Mouse (Mus musculus) midbrain, embryonic 15.5 days (tissue): ENCODE data around the gene Ptpn22. TPM values are rescaled to one million over a fixed set of nuclear protein-coding genes. Genes with fewer than 3 reads are reported as not detected.
"Not testable (repeated sequence)": the region's sequence is repeated elsewhere in the genome, so short reads cannot be mapped to it uniquely, and the experiment has no call there.

Experiments
- ATAC-seq: fragments of 200-750 bp; cut with Nextera tagmentation; replicated peaks from 2 replicates; pipeline ENCODE4 v1.8.0; 2017; ENCODE audit warnings: moderate TSS enrichment
- H3K27ac ChIP-seq: fragments of 300-500 bp; sonication (generic); 2 replicates; pipeline ENCODE4 v1.5.1; 2015; ENCODE audit warnings: mild to moderate bottlenecking, inconsistent platforms
- H3K27me3 ChIP-seq: fragments of 300-500 bp; sonication (generic); replicated peaks from 2 replicates; pipeline ENCODE4 v1.6.1; 2015; ENCODE audit warnings: inconsistent platforms
- H3K36me3 ChIP-seq: fragments of 300-500 bp; sonication (generic); replicated peaks from 2 replicates; pipeline ENCODE4 v1.6.1; 2015; ENCODE audit warnings: inconsistent platforms
- H3K4me1 ChIP-seq: fragments of 300-500 bp; sonication (generic); 2 replicates; pipeline ENCODE4 v1.6.1; 2015; ENCODE audit warnings: inconsistent platforms
- H3K4me2 ChIP-seq: fragments of 300-500 bp; sonication (generic); 2 replicates; pipeline ENCODE4 v1.6.1; 2015; ENCODE audit warnings: inconsistent platforms, mild to moderate bottlenecking, moderate library complexity
- H3K4me3 ChIP-seq: fragments of 300-500 bp; sonication (generic); 2 replicates; pipeline ENCODE4 v1.5.1; 2015; ENCODE audit warnings: mild to moderate bottlenecking, inconsistent platforms
- H3K9ac ChIP-seq: fragments of 300-500 bp; sonication (generic); 2 replicates; pipeline ENCODE4 v1.6.1; 2015; ENCODE audit warnings: mild to moderate bottlenecking, inconsistent platforms
- H3K9me3 ChIP-seq: fragments of 300-500 bp; sonication (generic); 2 replicates; pipeline ENCODE4 v1.6.1; 2016; ENCODE audit warnings: inconsistent platforms
- WGBS: fragments of 180-500 bp; shearing (Covaris S2); methylation state at CpG from one replicate; pipeline ENCODE4 v1.1.7; 2015; ENCODE audit warnings: mixed read lengths; 5-methylcytosine and 5-hydroxymethylcytosine counted together
- polyA plus RNA-seq: library from polyadenylated mRNA; unstranded; fragments of >200 nt; fragmentation: Nextera tagmentation; extraction: Ambion mirVana; gene quantifications from 2 replicates; pipeline ENCODE4 v1.2.1, GENCODE M21; 2015

Ptpn22 gene
- polyA plus RNA-seq, 1 experiment from 2014 or later: 0.22 TPM

GRCm38 (mm10) chr3:103840195-103840594 lies 19.4 kb upstream of the Ptpn22 start:
- H3K4me1 ChIP-seq, H3K9me3 ChIP-seq, H3K4me3 ChIP-seq, H3K9ac ChIP-seq, H3K27me3 ChIP-seq, H3K4me2 ChIP-seq, ATAC-seq, H3K36me3 ChIP-seq, H3K27ac ChIP-seq: not testable (repeated sequence)
- 73% methylated on average over 3 of the region's 3 CpGs for WGBS

DNA sequence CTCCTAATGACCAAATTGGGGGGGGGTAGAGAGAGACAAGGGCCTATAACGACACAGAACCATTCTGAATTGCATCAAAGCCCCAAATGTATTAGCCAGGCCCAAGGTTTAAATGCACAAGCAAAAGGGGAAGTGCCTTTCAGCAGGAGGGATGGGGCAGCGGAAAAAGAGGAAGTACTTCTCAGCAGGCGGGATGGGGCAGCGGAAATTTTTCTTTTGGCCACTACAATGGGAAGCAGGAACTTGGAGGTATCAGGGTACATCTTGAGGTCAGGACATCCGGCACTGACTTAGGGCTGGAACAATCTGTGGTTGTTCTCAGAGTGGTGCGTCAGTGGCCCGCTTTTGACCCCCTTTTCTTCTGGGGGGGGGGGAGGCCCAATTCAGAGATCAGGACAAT lies 18.6 kb upstream of the Ptpn22 start:
- not testable (repeated sequence) for H3K4me2 ChIP-seq, H3K4me1 ChIP-seq, H3K4me3 ChIP-seq, H3K27ac ChIP-seq, H3K9me3 ChIP-seq, ATAC-seq, H3K9ac ChIP-seq, H3K36me3 ChIP-seq, H3K27me3 ChIP-seq
- 92% methylated on average over 7 of the region's 7 CpGs for WGBS

DNA sequence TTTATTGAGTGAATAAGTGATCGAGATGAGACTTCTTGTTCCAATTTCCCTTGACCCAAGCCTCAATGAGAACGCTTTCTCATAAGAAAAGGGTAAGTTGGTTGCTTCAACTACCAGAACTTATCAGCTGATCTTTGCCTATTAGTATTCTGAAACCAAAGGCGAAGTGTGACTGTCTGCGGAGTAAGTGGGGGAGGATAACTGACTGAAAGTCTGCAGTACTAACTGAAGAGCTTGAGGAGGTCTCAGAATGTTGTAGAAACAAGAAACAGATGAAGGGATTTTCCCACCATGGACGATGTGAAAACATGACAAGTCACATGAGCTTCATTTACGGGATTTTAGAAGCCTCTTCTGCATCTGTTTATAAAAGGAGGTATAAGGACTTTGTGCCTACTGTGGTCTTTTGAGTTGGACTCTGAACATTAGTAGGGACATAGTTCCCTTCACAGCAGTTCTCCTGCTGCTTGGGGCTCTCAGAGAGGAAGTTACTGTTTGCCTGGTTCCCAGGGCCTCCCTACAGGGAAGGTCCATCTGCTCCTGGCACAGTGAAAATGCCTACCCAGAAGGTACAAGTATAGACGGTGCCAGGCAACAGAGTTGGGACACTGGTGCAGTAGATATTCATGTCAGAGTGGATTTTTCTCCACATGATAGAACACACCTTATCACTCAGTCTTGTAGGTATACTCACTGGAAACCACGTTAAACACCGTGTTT lies 8.8 kb upstream of the Ptpn22 start:
- Histone ChIP-seq H3K9ac (no peak overlapping the region), H3K36me3 (no peaks in the 10 kb centered on the region), H3K27ac (no peak overlapping the region), H3K4me1 (no peaks in the 10 kb centered on the region), H3K27me3 (no peaks in the 10 kb centered on the region), H3K9me3 (no peaks in the 10 kb centered on the region), H3K4me2 (no peak overlapping the region), H3K4me3 (no peak overlapping the region)
- no peak for ATAC-seq
- WGBS: 84% methylated on average over 9 of the region's 9 CpGs

DNA sequence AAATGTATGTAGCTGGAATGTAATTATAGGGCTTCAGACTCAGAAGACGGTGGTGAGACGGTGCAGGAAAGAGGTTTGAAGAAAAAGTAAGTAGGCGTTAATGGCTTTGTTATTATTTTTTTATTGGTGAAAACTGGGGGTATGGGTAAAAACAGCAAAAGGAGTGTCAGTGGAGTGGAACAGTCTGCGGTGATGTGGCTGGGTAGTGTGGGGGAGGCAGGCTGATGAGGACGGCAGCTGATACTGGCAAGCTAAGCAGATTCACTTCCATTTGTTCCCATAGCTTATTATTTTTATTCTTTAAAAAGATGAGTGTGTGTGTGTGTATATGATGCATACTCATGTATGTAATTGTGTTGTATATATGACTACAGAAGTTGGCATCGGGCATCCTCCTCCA lies 8.1 kb upstream of the Ptpn22 start:
- 89% methylated on average over 6 of the region's 6 CpGs for WGBS
- Histone ChIP-seq H3K36me3 (no peaks in the 10 kb centered on the region), H3K4me2 (no peak overlapping the region), H3K9ac (no peak overlapping the region), H3K27me3 (no peaks in the 10 kb centered on the region), H3K4me3 (no peak overlapping the region), H3K4me1 (no peaks in the 10 kb centered on the region), H3K9me3 (no peaks in the 10 kb centered on the region), H3K27ac (no peak overlapping the region)
- ATAC-seq: no peak

DNA sequence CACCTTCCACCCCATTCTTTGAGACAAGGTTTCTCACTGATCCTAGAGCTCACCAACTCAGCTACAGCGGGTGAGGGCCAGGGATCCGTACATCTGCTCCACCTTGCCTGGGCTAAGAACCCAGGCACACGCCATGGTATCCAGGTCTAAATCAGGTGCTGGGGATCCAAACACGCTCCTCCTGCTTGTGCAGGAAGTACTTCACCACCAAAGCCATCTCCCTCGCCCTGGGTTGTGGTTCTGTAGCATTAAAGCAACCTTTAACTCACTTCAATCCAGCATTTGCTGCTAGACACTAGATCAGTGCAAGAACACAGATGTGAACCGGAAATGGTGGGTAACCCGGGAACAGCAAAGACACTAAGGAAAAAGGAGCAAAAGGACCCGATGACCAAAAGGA lies 7.7 kb upstream of the Ptpn22 start:
- Histone ChIP-seq H3K27me3 (no peaks in the 10 kb centered on the region), H3K36me3 (no peaks in the 10 kb centered on the region), H3K27ac (no peak overlapping the region), H3K4me3 (no peak overlapping the region), H3K4me2 (no peak overlapping the region), H3K9ac (no peak overlapping the region), H3K4me1 (no peaks in the 10 kb centered on the region), H3K9me3 (no peaks in the 10 kb centered on the region)
- ATAC-seq: no peak
- 88% methylated on average over 8 of the region's 8 CpGs for WGBS

GRCm38 (mm10) chr3:103852565-103853299 lies 6.9 kb upstream of the Ptpn22 start:
- no peak overlapping the region for H3K27ac ChIP-seq
- no peak overlapping the region for H3K4me3 ChIP-seq
- 61% methylated on average over 3 of the region's 3 CpGs for WGBS
- H3K9me3 ChIP-seq: no peaks in the 10 kb centered on the region
- ATAC-seq: no peak
- no peaks in the 10 kb centered on the region for H3K4me1 ChIP-seq
- no peak overlapping the region for H3K9ac ChIP-seq
- no peaks in the 10 kb centered on the region for H3K36me3 ChIP-seq
- no peaks in the 10 kb centered on the region for H3K27me3 ChIP-seq
- no peak overlapping the region for H3K4me2 ChIP-seq

- Histone ChIP-seq H3K4me3 (no peak overlapping the region), H3K36me3 (no peaks in the 10 kb centered on the region), H3K27me3 (no peaks in the 10 kb centered on the region), H3K9me3 (no peaks in the 10 kb centered on the region), H3K9ac (no peak overlapping the region), H3K4me1 (no peaks in the 10 kb centered on the region), H3K27ac (no peak overlapping the region), H3K4me2 (no peak overlapping the region)
- 60% methylated on average over 8 of the region's 8 CpGs for WGBS
- ATAC-seq: no peak
Measured at GRCm38 (mm10) chr3:103853804-103854203, 5.8 kb upstream of the Ptpn22 start.

DNA sequence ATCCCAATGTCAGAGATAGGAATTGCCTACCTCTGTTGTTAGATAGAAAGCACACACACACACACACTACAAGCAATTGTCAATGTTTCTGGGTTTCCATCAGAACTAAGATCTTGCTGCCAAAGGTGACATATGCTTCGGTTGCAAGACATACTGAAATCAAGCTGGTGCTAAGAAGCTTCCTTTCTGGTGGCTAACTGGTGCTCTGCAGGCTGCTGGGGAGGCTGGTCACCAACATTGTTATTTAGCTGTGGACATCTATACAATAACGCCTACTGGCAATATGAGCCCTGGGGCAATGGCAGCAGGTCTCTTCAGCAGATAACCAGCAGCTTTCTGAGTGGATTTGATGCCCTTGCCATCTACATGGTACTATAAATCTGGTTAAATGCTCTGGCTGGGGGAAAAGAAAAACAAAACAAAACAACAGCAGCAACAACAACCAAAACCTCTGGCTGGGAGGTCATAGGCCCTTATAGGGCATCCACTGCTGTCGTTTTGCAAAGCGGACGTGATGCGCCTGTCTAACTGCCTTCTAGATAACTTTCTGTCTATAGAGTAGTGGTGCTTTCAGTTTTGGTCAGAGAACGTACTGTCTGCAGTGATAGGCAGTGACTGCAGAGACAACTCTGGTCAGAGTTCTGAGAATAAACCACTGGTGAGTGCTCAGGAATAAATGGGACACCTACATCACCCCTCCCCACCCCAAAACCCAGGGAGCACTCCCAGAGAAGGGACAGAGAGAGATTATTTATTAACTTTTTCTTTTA lies 2.4 kb upstream of the Ptpn22 start:
- Histone ChIP-seq H3K9me3 (no peaks in the 10 kb centered on the region), H3K4me2 (no peak overlapping the region), H3K36me3 (no peaks in the 10 kb centered on the region), H3K27me3 (no peaks in the 10 kb centered on the region), H3K4me1 (no peaks in the 10 kb centered on the region), H3K27ac (no peak overlapping the region), H3K9ac (no peak overlapping the region), H3K4me3 (no peak overlapping the region)
- ATAC-seq: no peak
- 93% methylated on average over 7 of the region's 7 CpGs for WGBS

DNA sequence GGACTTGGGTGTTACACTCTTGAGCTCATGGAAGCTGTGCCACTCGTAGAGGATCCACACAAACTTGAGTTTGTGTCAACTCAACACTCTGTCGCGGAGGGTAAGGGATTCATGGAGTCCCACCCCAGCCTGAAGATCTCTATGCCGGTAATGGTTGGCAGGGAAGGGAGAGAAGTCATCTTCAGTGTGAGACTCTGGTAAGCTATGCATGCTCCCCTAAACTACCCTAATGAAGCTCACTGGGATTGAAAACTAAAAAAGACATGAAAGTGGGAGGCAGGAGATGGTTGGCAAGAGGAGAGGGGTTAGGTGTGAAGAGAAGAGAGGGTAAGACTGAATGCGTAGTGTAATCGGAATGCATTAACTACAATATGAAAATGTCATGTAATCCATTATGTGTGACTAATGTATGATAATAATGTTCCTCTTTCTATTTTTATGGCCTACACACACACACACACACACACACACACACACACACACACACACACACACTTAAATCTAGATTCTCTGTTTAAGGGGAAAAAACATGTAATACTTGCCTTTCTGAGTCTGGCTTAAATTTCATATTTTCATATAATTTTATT lies 1.5 kb upstream of the Ptpn22 start:
- ATAC-seq: no peak
- WGBS: 87% methylated on average over 6 of the region's 6 CpGs
- H3K9ac ChIP-seq: no peak overlapping the region
- H3K27ac ChIP-seq: no peak overlapping the region
- H3K27me3 ChIP-seq: no peaks in the 10 kb centered on the region
- no peak overlapping the region for H3K4me2 ChIP-seq
- H3K9me3 ChIP-seq: no peaks in the 10 kb centered on the region
- H3K36me3 ChIP-seq: no peaks in the 10 kb centered on the region
- H3K4me3 ChIP-seq: no peak overlapping the region
- no peaks in the 10 kb centered on the region for H3K4me1 ChIP-seq

GRCm38 (mm10) chr3:103859851-103860391 lies 326 bp downstream of the Ptpn22 start:
- no peak overlapping the region for H3K4me3 ChIP-seq
- H3K36me3 ChIP-seq: no peaks in the 10 kb centered on the region
- 65% methylated on average over 6 of the region's 6 CpGs for WGBS
- ATAC-seq: no peak
- H3K9ac ChIP-seq: no peak overlapping the region
- no peak overlapping the region for H3K27ac ChIP-seq
- no peaks in the 10 kb centered on the region for H3K4me1 ChIP-seq
- H3K27me3 ChIP-seq: no peaks in the 10 kb centered on the region
- H3K9me3 ChIP-seq: no peaks in the 10 kb centered on the region
- H3K4me2 ChIP-seq: no peak overlapping the region

GRCm38 (mm10) chr3:103862721-103863220 lies 3.2 kb downstream of the Ptpn22 start:
- H3K4me1 ChIP-seq: no peaks in the 10 kb centered on the region
- 83% methylated on average over 4 of the region's 4 CpGs for WGBS
- ATAC-seq: no peak
- H3K27ac ChIP-seq: no peak overlapping the region
- no peak overlapping the region for H3K4me3 ChIP-seq
- no peaks in the 10 kb centered on the region for H3K36me3 ChIP-seq
- H3K9me3 ChIP-seq: no peaks in the 10 kb centered on the region
- H3K27me3 ChIP-seq: no peaks in the 10 kb centered on the region
- no peak overlapping the region for H3K9ac ChIP-seq
- H3K4me2 ChIP-seq: no peak overlapping the region

DNA sequence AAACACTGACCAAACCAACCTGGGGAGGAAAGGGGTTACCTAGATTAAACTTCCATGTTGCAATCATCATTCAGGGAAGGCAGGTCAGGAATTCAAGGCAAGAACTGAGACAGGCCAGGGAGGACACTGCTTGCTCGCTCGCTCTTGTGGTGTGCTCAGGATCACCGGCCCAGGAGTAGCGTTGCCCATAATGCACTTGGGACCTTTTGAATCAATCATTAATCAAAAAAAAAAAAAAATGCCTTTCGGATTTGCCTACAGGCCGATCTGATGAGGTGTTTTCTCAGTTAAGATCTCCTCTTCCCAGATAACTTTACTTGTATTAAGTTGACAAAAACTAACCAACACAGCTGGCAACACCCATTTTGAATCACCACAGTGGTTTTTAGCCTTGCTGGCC lies 4.6 kb downstream of the Ptpn22 start:
- no peak overlapping the region for H3K4me2 ChIP-seq
- H3K9me3 ChIP-seq: no peaks in the 10 kb centered on the region
- no peak overlapping the region for H3K27ac ChIP-seq
- no peaks in the 10 kb centered on the region for H3K27me3 ChIP-seq
- H3K4me1 ChIP-seq: no peaks in the 10 kb centered on the region
- 90% methylated on average over 6 of the region's 6 CpGs for WGBS
- no peak overlapping the region for H3K9ac ChIP-seq
- H3K36me3 ChIP-seq: no peaks in the 10 kb centered on the region
- no peak for ATAC-seq
- H3K4me3 ChIP-seq: no peak overlapping the region
